Mouse (Mus musculus) bone marrow, adult 2 months (tissue): ENCODE data around the gene Abi3. TPM values are rescaled to one million over a fixed set of nuclear protein-coding genes. Genes with fewer than 3 reads are reported as not detected.
"Not testable (repeated sequence)": the region's sequence is repeated elsewhere in the genome, so short reads cannot be mapped to it uniquely, and the experiment has no call there.

Source experiments
- H3K27ac ChIP-seq: fragments of 200-500 bp; 2 replicates; pipeline ENCODE4 v1.5.1; 2012; ENCODE audit warnings: low read depth, mild to moderate bottlenecking, control low read depth, inconsistent platforms, low read length; ENCODE audit not compliant: control insufficient read depth, poor library complexity, insufficient read depth
- H3K4me1 ChIP-seq: fragments of 200-500 bp; 2 replicates; pipeline ENCODE4 v1.6.1; 2011; ENCODE audit warnings: low read length; ENCODE audit not compliant: control insufficient read depth, insufficient read depth
- H3K4me3 ChIP-seq: fragments of 200-500 bp; replicated peaks from 2 replicates; pipeline ENCODE3; 2011; ENCODE audit warnings: mild to moderate bottlenecking, low read depth, low read length, control low read depth; ENCODE audit not compliant: control insufficient read depth
- CTCF ChIP-seq: fragments of 200-500 bp; IDR thresholded peaks from 2 replicates; pipeline ENCODE4 v1.5.1; 2011; ENCODE audit warnings: low read length, control low read depth; ENCODE audit not compliant: control insufficient read depth, insufficient read depth
- POLR2A ChIP-seq: fragments of 200-500 bp; IDR thresholded peaks from 2 replicates; pipeline ENCODE4 v1.6.1; 2011; ENCODE audit warnings: low read depth, mild to moderate bottlenecking, control low read depth, low read length, borderline replicate concordance; ENCODE audit not compliant: control insufficient read depth
- WGBS: fragments of 180-500 bp; shearing (Covaris S2); methylation state at CpG from one replicate; pipeline ENCODE4 v1.1.7; 2018; 5-methylcytosine and 5-hydroxymethylcytosine counted together
- polyA plus RNA-seq: library from polyadenylated mRNA; stranded (reverse); fragments of >200 nt; gene quantifications from 2 replicates; pipeline ENCODE4 v1.2.4, GENCODE M21; 2011; ENCODE audit warnings: low replicate concordance; ENCODE audit not compliant: missing spikeins, insufficient read depth, insufficient read length

The Abi3 gene
- polyA plus RNA-seq: 18.6 and 39.0 TPM in 2 replicates

- peak; percentile 92; the same call in 1 of the 2 replicates for TF ChIP-seq POLR2A
- no peak for TF ChIP-seq CTCF
- Histone ChIP-seq H3K27ac (peak within 1 kb of the TSS; percentile 53), H3K4me3 (peak within 1 kb of the TSS; percentile 71), H3K4me1 (peaks cover 17% of the 10 kb centered on the region)
- WGBS: 2% methylated on average over 11 of the region's 11 CpGs
Observed at GRCm38 (mm10) chr11:95842074-95842681, at the start of gene Abi3. TSS of gene Abi3 (minus strand) at chr11:95842476.

- 61% methylated on average over 2 of the region's 2 CpGs for WGBS
- Histone ChIP-seq H3K4me1 (no peaks in the 10 kb centered on the region), H3K27ac (no peak overlapping the region), H3K4me3 (no peak overlapping the region)
- no peak for TF ChIP-seq POLR2A
- no peak for TF ChIP-seq CTCF
Observed at GRCm38 (mm10) chr11:95890462-95891051, 48.3 kb upstream of the Abi3 start.

GRCm38 (mm10) chr11:95879861-95880260, 37.6 kb upstream of the Abi3 start:
- H3K27ac ChIP-seq, H3K4me1 ChIP-seq, H3K4me3 ChIP-seq: not testable (repeated sequence)
- 81% methylated on average over 2 of the region's 2 CpGs for WGBS

- Histone ChIP-seq H3K27ac (no peak overlapping the region), H3K4me1 (no peaks in the 10 kb centered on the region), H3K4me3 (no peak overlapping the region)
- TF ChIP-seq CTCF (peak; percentile 94), POLR2A (no peak)
- WGBS: 22% methylated on average over 7 of the region's 7 CpGs
Observed at GRCm38 (mm10) chr11:95876296-95876695, 34.0 kb upstream of the Abi3 start.

- Histone ChIP-seq H3K27ac (no peak overlapping the region), H3K4me3 (no peak overlapping the region), H3K4me1 (no peaks in the 10 kb centered on the region)
- TF ChIP-seq CTCF: no peak
- TF ChIP-seq POLR2A: no peak
- 41% methylated on average over 9 of the region's 9 CpGs for WGBS
Observed at GRCm38 (mm10) chr11:95875804-95876203, 33.5 kb upstream of the Abi3 start.

DNA sequence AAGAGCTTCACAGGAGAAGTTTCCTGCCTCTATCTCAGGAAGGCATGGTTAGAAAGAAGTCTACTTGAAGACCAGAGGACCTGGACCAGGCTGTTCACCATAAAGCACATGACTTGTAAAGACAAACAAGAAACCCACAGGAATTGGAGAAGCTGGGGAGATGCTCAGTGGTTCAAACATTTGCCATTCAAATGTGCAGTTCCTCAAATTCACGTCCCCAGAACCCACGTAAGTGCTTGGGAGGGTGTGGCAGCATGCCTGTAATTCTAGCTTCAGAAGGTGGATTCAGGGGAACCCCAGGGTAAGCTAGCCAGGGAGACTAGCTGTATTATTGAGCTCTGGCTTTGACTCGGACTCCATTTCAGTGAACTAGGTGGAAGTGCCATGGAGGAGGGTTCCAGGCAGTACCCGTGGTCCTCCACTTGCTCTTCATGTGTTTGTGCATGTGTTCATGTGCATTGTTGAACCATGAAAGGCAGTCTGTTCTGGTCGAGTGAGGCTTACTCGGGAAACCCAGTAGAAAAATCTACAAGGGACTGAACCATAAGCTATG, 27.7 kb upstream of the Abi3 start:
- WGBS: 41% methylated on average over 6 of the region's 6 CpGs
- H3K4me3 ChIP-seq: no peak overlapping the region
- TF ChIP-seq CTCF (no peak), POLR2A (no peak)
- no peaks in the 10 kb centered on the region for H3K4me1 ChIP-seq
- H3K27ac ChIP-seq: no peak overlapping the region

GRCm38 (mm10) chr11:95869442-95869841, 27.2 kb upstream of the Abi3 start:
- TF ChIP-seq POLR2A: no peak
- TF ChIP-seq CTCF: no peak
- H3K4me1 ChIP-seq: no peaks in the 10 kb centered on the region
- WGBS: 55% methylated on average over 4 of the region's 4 CpGs
- H3K27ac ChIP-seq: no peak overlapping the region
- no peak overlapping the region for H3K4me3 ChIP-seq

- Histone ChIP-seq H3K4me1 (peaks cover 1% of the 10 kb centered on the region; the same call in 1 of the 2 replicates), H3K4me3 (no peak overlapping the region), H3K27ac (no peak overlapping the region)
- no peak for TF ChIP-seq POLR2A
- TF ChIP-seq CTCF: no peak
- WGBS: 75% methylated on average over 8 of the region's 8 CpGs
Observed at GRCm38 (mm10) chr11:95861397-95861796, 19.1 kb upstream of the Abi3 start.

GRCm38 (mm10) chr11:95860071-95860490, 17.8 kb upstream of the Abi3 start:
- Histone ChIP-seq H3K27ac (peak overlapping the region; percentile 96; the same call in 1 of the 2 replicates), H3K4me1 (peaks cover 1% of the 10 kb centered on the region; the same call in 1 of the 2 replicates), H3K4me3 (peak overlapping the region; percentile 83)
- WGBS: 35% methylated on average over 3 of the region's 3 CpGs
- TF ChIP-seq POLR2A: no peak
- TF ChIP-seq CTCF: no peak
